Mouse (Mus musculus): Measurements from ENCODE around the gene Fndc1. TPM values are rescaled to one million over a fixed set of nuclear protein-coding genes. Genes with fewer than 3 reads are reported as not detected.

Fndc1 gene
- total and polyA plus RNA-seq, 2 experiments from 2014 or later = 6.0 to 7.6 TPM

- Histone ChIP-seq H3K4me1 (ENCODE audit: insufficient read depth, low read length) (no peaks in the 10 kb centered on the region), H3K36me3 (ENCODE audit: insufficient read depth, low read length) (no peaks in the 10 kb centered on the region), H3K27me3 (ENCODE audit: insufficient read depth, low read length) (no peaks in the 10 kb centered on the region), H3K4me3 (ENCODE audit: low read depth, low read length) (no peak overlapping the region), H3K27ac (ENCODE audit: low read depth, low read length) (no peak overlapping the region), H3K4me2 (ENCODE audit: low read depth, low read length, poor library complexity, severe bottlenecking) (no peak overlapping the region), H3K9me3 (ENCODE audit: low read length) (no peaks in the 10 kb centered on the region), H3K9ac (replicated peaks; ENCODE audit: low read length, poor library complexity, severe bottlenecking) (no peak overlapping the region)
- ATAC-seq (ENCODE audit: low FRiP score) = no peak
- no peak for DNase-seq (ENCODE audit: low spot score)
- no peak for TF ChIP-seq CTCF (IDR thresholded peaks at IDR 0.05)
- 91% methylated on average over 2 of the region's 2 CpGs for WGBS
Observed at GRCm38 (mm10) chr17:7808043-7808442, 19.1 kb downstream of the Fndc1 start.

GRCm38 (mm10) chr17:7805105-7805504, 22.0 kb downstream of the Fndc1 start:
- no peak overlapping the region for H3K9ac ChIP-seq (replicated peaks; ENCODE audit: low read length, poor library complexity, severe bottlenecking)
- ATAC-seq (ENCODE audit: low FRiP score) (no peak), DNase-seq (ENCODE audit: low spot score) (no peak)
- no peak overlapping the region for H3K4me3 ChIP-seq (ENCODE audit: low read depth, low read length)
- H3K27ac ChIP-seq (ENCODE audit: low read depth, low read length) = no peak overlapping the region
- H3K27me3 ChIP-seq (ENCODE audit: insufficient read depth, low read length) = no peaks in the 10 kb centered on the region
- H3K4me2 ChIP-seq (ENCODE audit: low read depth, low read length, poor library complexity, severe bottlenecking) = no peak overlapping the region
- TF ChIP-seq CTCF (IDR thresholded peaks at IDR 0.05) = no peak
- H3K36me3 ChIP-seq (ENCODE audit: insufficient read depth, low read length) = no peaks in the 10 kb centered on the region
- no peaks in the 10 kb centered on the region for H3K9me3 ChIP-seq (ENCODE audit: low read length)
- 84% methylated on average over 6 of the region's 6 CpGs for WGBS
- no peaks in the 10 kb centered on the region for H3K4me1 ChIP-seq (ENCODE audit: insufficient read depth, low read length)

GRCm38 (mm10) chr17:7802483-7802882, 24.6 kb downstream of the Fndc1 start:
- 82% methylated on average over 9 of the region's 9 CpGs for WGBS
- no peak for ATAC-seq (ENCODE audit: low FRiP score)

GRCm38 (mm10) chr17:7799894-7800293, 27.2 kb downstream of the Fndc1 start:
- ATAC-seq (ENCODE audit: low FRiP score) = no peak
- DNase-seq (ENCODE audit: low spot score) = no peak
- Histone ChIP-seq H3K4me3 (ENCODE audit: low read depth, low read length) (no peak overlapping the region), H3K4me2 (ENCODE audit: low read depth, low read length, poor library complexity, severe bottlenecking) (no peak overlapping the region), H3K9ac (replicated peaks; ENCODE audit: low read length, poor library complexity, severe bottlenecking) (no peak overlapping the region), H3K4me1 (ENCODE audit: insufficient read depth, low read length) (no peaks in the 10 kb centered on the region), H3K9me3 (ENCODE audit: low read length) (no peaks in the 10 kb centered on the region), H3K27ac (ENCODE audit: low read depth, low read length) (no peak overlapping the region), H3K36me3 (ENCODE audit: insufficient read depth, low read length) (no peaks in the 10 kb centered on the region), H3K27me3 (ENCODE audit: insufficient read depth, low read length) (no peaks in the 10 kb centered on the region)
- no peak for TF ChIP-seq CTCF (IDR thresholded peaks at IDR 0.05)
- WGBS = 73% methylated on average over 3 of the region's 3 CpGs

More at GRCm38 (mm10) chr17:7802483-7802882, 24.6 kb downstream of the Fndc1 start:
- no peak overlapping the region for H3K4me2 ChIP-seq (ENCODE audit: low read depth, low read length, poor library complexity, severe bottlenecking)
- DNase-seq (ENCODE audit: low spot score) = peak; percentile 40
- no peak overlapping the region for H3K9ac ChIP-seq (replicated peaks; ENCODE audit: low read length, poor library complexity, severe bottlenecking)
- H3K4me1 ChIP-seq (ENCODE audit: insufficient read depth, low read length) = no peaks in the 10 kb centered on the region
- no peaks in the 10 kb centered on the region for H3K27me3 ChIP-seq (ENCODE audit: insufficient read depth, low read length)
- no peaks in the 10 kb centered on the region for H3K9me3 ChIP-seq (ENCODE audit: low read length)
- H3K4me3 ChIP-seq (ENCODE audit: low read depth, low read length) = no peak overlapping the region
- TF ChIP-seq CTCF (IDR thresholded peaks at IDR 0.05) = no peak
- H3K36me3 ChIP-seq (ENCODE audit: insufficient read depth, low read length) = no peaks in the 10 kb centered on the region
- no peak overlapping the region for H3K27ac ChIP-seq (ENCODE audit: low read depth, low read length)

- Histone ChIP-seq H3K4me2 (ENCODE audit: low read depth, low read length, poor library complexity, severe bottlenecking) (no peak overlapping the region), H3K27ac (ENCODE audit: low read depth, low read length) (no peak overlapping the region), H3K27me3 (ENCODE audit: insufficient read depth, low read length) (no peaks in the 10 kb centered on the region), H3K36me3 (ENCODE audit: insufficient read depth, low read length) (no peaks in the 10 kb centered on the region), H3K9me3 (ENCODE audit: low read length) (no peaks in the 10 kb centered on the region), H3K4me1 (ENCODE audit: insufficient read depth, low read length) (no peaks in the 10 kb centered on the region), H3K9ac (replicated peaks; ENCODE audit: low read length, poor library complexity, severe bottlenecking) (no peak overlapping the region), H3K4me3 (ENCODE audit: low read depth, low read length) (no peak overlapping the region)
- TF ChIP-seq CTCF (IDR thresholded peaks at IDR 0.05) = no peak
- DNase-seq (ENCODE audit: low spot score) (no peak), ATAC-seq (ENCODE audit: low FRiP score) (no peak)
- WGBS = 90% methylated on average over 8 of the region's 8 CpGs
Observed at GRCm38 (mm10) chr17:7795584-7795983, 31.5 kb downstream of the Fndc1 start.

GRCm38 (mm10) chr17:7795168-7795567, 31.9 kb downstream of the Fndc1 start:
- H3K4me1 ChIP-seq (ENCODE audit: insufficient read depth, low read length) = no peaks in the 10 kb centered on the region

More at GRCm38 (mm10) chr17:7795168-7795567, 31.9 kb downstream of the Fndc1 start:
- Histone ChIP-seq H3K9ac (replicated peaks; ENCODE audit: low read length, poor library complexity, severe bottlenecking) (no peak overlapping the region), H3K36me3 (ENCODE audit: insufficient read depth, low read length) (no peaks in the 10 kb centered on the region), H3K4me2 (ENCODE audit: low read depth, low read length, poor library complexity, severe bottlenecking) (no peak overlapping the region), H3K4me3 (ENCODE audit: low read depth, low read length) (no peak overlapping the region), H3K9me3 (ENCODE audit: low read length) (no peaks in the 10 kb centered on the region), H3K27me3 (ENCODE audit: insufficient read depth, low read length) (no peaks in the 10 kb centered on the region), H3K27ac (ENCODE audit: low read depth, low read length) (no peak overlapping the region)
- ATAC-seq (ENCODE audit: low FRiP score) (no peak), DNase-seq (ENCODE audit: low spot score) (no peak)
- 80% methylated on average over 2 of the region's 2 CpGs for WGBS
- no peak for TF ChIP-seq CTCF (IDR thresholded peaks at IDR 0.05)
